Mouse (Mus musculus) c-Kit-positive CD71-positive TER-119-negative erythroid progenitor cells, embryonic 14.5 days (primary cell): ENCODE data around the gene Tnfrsf11a.
"Not testable (repeated sequence)": the region's sequence is repeated elsewhere in the genome, so short reads cannot be mapped to it uniquely, and the experiment has no call there.

ENCODE experiments used
- DNase-seq: peaks from one replicate; pipeline ENCODE4 v3.0.0-alpha.2; 2013; ENCODE audit warnings: low read depth

Tnfrsf11a gene

GRCm38 (mm10) chr1:105780457-105781364 is at the start of gene Tnfrsf11a:
Gene Tnfrsf11a (plus strand): TSS chr1:105780718.
- DNase-seq, result no peak

- no peak for DNase-seq
Measured at GRCm38 (mm10) chr1:105735318-105735717, 45.2 kb upstream of the Tnfrsf11a start.

GRCm38 (mm10) chr1:105738334-105738733 is 42.2 kb upstream of the Tnfrsf11a start:
- no peak for DNase-seq

- no peak for DNase-seq
Measured at GRCm38 (mm10) chr1:105739493-105739892, 41.0 kb upstream of the Tnfrsf11a start.

GRCm38 (mm10) chr1:105742481-105742880 is 38.0 kb upstream of the Tnfrsf11a start:
- DNase-seq, result no peak

GRCm38 (mm10) chr1:105746444-105746843 is 34.1 kb upstream of the Tnfrsf11a start:
- no peak for DNase-seq

GRCm38 (mm10) chr1:105746858-105747596 is 33.5 kb upstream of the Tnfrsf11a start:
- no peak for DNase-seq

- no peak for DNase-seq
Measured at GRCm38 (mm10) chr1:105748091-105748799, 32.3 kb upstream of the Tnfrsf11a start.

GRCm38 (mm10) chr1:105752196-105752595 is 28.3 kb upstream of the Tnfrsf11a start:
- DNase-seq, result no peak

- no peak for DNase-seq
Measured at GRCm38 (mm10) chr1:105752944-105753343, 27.6 kb upstream of the Tnfrsf11a start.

- DNase-seq, result no peak
Measured at GRCm38 (mm10) chr1:105758798-105759197, 21.7 kb upstream of the Tnfrsf11a start.

GRCm38 (mm10) chr1:105759422-105760165 is 20.9 kb upstream of the Tnfrsf11a start:
- DNase-seq, result no peak

GRCm38 (mm10) chr1:105765586-105765985 is 14.9 kb upstream of the Tnfrsf11a start:
- DNase-seq, result no peak

- DNase-seq, result not testable (repeated sequence)
Measured at GRCm38 (mm10) chr1:105766099-105766498, 14.4 kb upstream of the Tnfrsf11a start.

- no peak for DNase-seq
Measured at GRCm38 (mm10) chr1:105768397-105768796, 12.1 kb upstream of the Tnfrsf11a start.

GRCm38 (mm10) chr1:105770685-105771084 is 9.8 kb upstream of the Tnfrsf11a start:
- DNase-seq, result no peak

- DNase-seq, result no peak
Measured at GRCm38 (mm10) chr1:105776426-105776825, 4.1 kb upstream of the Tnfrsf11a start.

GRCm38 (mm10) chr1:105780079-105780456 is 450 bp upstream of the Tnfrsf11a start:
- DNase-seq, result no peak

- no peak for DNase-seq
Measured at GRCm38 (mm10) chr1:105781391-105782146, 1.1 kb downstream of the Tnfrsf11a start.

GRCm38 (mm10) chr1:105784257-105785016 is 3.9 kb downstream of the Tnfrsf11a start:
- DNase-seq, result no peak
